Mouse (Mus musculus): ENCODE measurements around the gene Hnrnpm.

Gene Hnrnpm

DNA sequence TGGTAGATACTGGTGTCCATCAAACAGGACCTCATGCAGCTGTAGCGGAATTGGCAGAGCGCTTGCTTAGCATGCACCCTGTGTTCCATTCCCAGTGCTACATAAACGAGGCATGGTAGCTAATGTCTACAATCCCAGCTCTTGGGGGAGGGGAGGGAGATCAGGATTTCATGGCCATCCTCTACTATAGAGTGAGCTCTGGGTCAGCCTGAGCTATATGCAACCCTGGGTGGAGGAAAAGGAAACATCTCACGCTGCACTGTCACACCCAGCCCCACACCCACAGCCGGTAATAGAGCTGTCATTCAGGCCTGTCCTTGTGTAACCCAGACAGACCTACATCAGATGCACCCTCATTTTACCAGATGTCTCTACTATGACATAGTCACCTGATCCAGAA, 88.2 kb downstream of the Hnrnpm start:
- no peak for DNase-seq (ENCODE audit: low spot score in 2 of 2)

DNA sequence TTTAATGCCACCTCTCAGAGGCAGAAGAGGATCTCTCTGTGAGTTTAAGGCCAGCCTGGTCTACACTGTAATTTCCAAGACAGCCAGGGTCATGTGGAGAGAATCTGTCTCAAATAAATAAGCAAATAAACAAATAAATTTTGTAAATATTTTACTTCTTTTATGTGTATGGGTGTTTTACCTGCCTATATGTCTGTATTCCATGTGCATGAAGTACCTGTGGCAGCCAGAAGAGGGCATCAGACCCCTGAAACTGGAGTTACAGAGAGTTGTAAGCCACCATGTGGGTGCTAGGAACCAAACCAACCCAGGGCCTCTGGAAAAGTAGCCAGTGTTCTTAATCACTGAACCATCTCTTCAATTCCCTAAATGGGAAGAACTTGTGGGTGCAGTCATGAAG, 89.4 kb downstream of the Hnrnpm start:
- DNase-seq (ENCODE audit: low spot score in 2 of 2) = no peak
